Mouse (Mus musculus) MEL (cell line): ENCODE measurements around the gene Ston2. TPM values are rescaled to one million over a fixed set of nuclear protein-coding genes. Genes with fewer than 3 reads are reported as not detected.
A peak's percentile ranks its signal among the peaks of the same experiment; 100 is the strongest.

Experiments
- DNase-seq: peaks from one replicate; pipeline ENCODE4 v3.0.0; 2011; ENCODE audit warnings: low read depth, low spot score
- H3K27ac ChIP-seq: 2 replicates; pipeline ENCODE4 v1.5.1; 2012; ENCODE audit warnings: low read depth, mild to moderate bottlenecking, control low read depth, low read length, moderate library complexity; ENCODE audit not compliant: control insufficient read depth
- H3K27me3 ChIP-seq, 2 experiments: fragments of 150-350 bp in 1 of 2; sonication (generic) in 1 of 2; 2 replicates each; pipeline ENCODE4 v1.6.1; 2012; ENCODE audit warnings: low read length in 2 of 2, mild to moderate bottlenecking in 2 of 2, improper control_type of control experiment in 1 of 2, moderate library complexity in 1 of 2; ENCODE audit not compliant: insufficient read depth in 2 of 2, control insufficient read depth in 1 of 2
- H3K36me3 ChIP-seq, 2 experiments: 2 replicates each; pipeline ENCODE4 v1.6.1; 2012 to 2014; ENCODE audit warnings: low read length in 2 of 2, improper control_type of control experiment in 1 of 2, inconsistent platforms in 1 of 2, mild to moderate bottlenecking in 1 of 2; ENCODE audit not compliant: insufficient read depth in 2 of 2, control insufficient read depth in 1 of 2
- H3K4me1 ChIP-seq, 2 experiments: fragments of 150-350 bp in 1 of 2; sonication (generic) in 1 of 2; 2 replicates each; pipeline ENCODE4 v1.6.1; 2012; ENCODE audit warnings: low read length in 2 of 2, improper control_type of control experiment in 1 of 2, mild to moderate bottlenecking in 1 of 2; ENCODE audit not compliant: insufficient read depth in 2 of 2, control insufficient read depth in 1 of 2
- H3K4me3 ChIP-seq, 2 experiments: fragments of 150-350 bp in 1 of 2; sonication (generic) in 1 of 2; 2 replicates each; pipeline ENCODE4 v1.5.1; 2012; ENCODE audit warnings: low read depth in 2 of 2, low read length in 2 of 2, mild to moderate bottlenecking in 2 of 2, moderate library complexity in 2 of 2, control low read depth in 1 of 2, improper control_type of control experiment in 1 of 2; ENCODE audit not compliant: control insufficient read depth in 1 of 2, insufficient read depth in 1 of 2
- H3K79me2 ChIP-seq: 2 replicates; pipeline ENCODE4 v1.6.1; 2012; ENCODE audit warnings: mild to moderate bottlenecking, low read length, moderate library complexity; ENCODE audit not compliant: control insufficient read depth, poor library complexity, insufficient read depth
- H3K9ac ChIP-seq: 2 replicates; pipeline ENCODE4 v1.6.1; 2012; ENCODE audit warnings: low read depth, mild to moderate bottlenecking, control low read depth, low read length, moderate library complexity; ENCODE audit not compliant: control insufficient read depth, poor library complexity, severe bottlenecking
- H3K9me3 ChIP-seq: fragments of 150-350 bp; sonication (generic); replicated peaks from 2 replicates; pipeline ENCODE4 v1.6.1; 2012; ENCODE audit warnings: mild to moderate bottlenecking, low read length, improper control_type of control experiment, moderate library complexity; ENCODE audit not compliant: insufficient read depth
- BHLHE40 ChIP-seq: IDR thresholded peaks from 2 replicates; pipeline ENCODE4 v1.6.1; 2012; ENCODE audit warnings: low read depth, mild to moderate bottlenecking, inconsistent platforms, low read length, improper control_type of control experiment, borderline replicate concordance
- CHD2 ChIP-seq: IDR thresholded peaks from 2 replicates; pipeline ENCODE4 v1.6.1; 2011; ENCODE audit warnings: low read length, improper control_type of control experiment
- CTCF ChIP-seq, 3 experiments: IDR thresholded peaks in 2 of 3; conservative IDR thresholded peaks in 1 of 3; 2 replicates each; pipeline ENCODE4 v1.5.1; 2011 to 2012; ENCODE audit warnings: low read length in 3 of 3, low read depth in 2 of 3, mild to moderate bottlenecking in 2 of 3, improper control_type of control experiment in 1 of 3, inconsistent platforms in 1 of 3, mixed read lengths in 1 of 3, moderate library complexity in 1 of 3; ENCODE audit not compliant: control insufficient read depth in 1 of 3, insufficient read depth in 1 of 3, poor library complexity in 1 of 3, severe bottlenecking in 1 of 3
- ELF1 ChIP-seq: IDR thresholded peaks from 2 replicates; pipeline ENCODE4 v1.6.1; 2014; ENCODE audit warnings: low read depth, mild to moderate bottlenecking, inconsistent platforms, low read length, improper control_type of control experiment, moderate library complexity
- GABPA ChIP-seq: IDR thresholded peaks from 2 replicates; pipeline ENCODE4 v1.6.1; 2012; ENCODE audit warnings: low read depth, mild to moderate bottlenecking, inconsistent platforms, low read length, improper control_type of control experiment, moderate library complexity
- JUND ChIP-seq: IDR thresholded peaks from 2 replicates; pipeline ENCODE4 v1.6.1; 2011; ENCODE audit warnings: low read depth, mild to moderate bottlenecking, improper control_type of control experiment, low read length
- KAT2A ChIP-seq: conservative IDR thresholded peaks from 2 replicates; pipeline ENCODE4 v1.6.1; 2012; ENCODE audit warnings: low read depth, low read length, improper control_type of control experiment, inconsistent platforms
- MAZ ChIP-seq: IDR thresholded peaks from 2 replicates; pipeline ENCODE4 v1.6.1; 2012; ENCODE audit warnings: low read depth, mild to moderate bottlenecking, inconsistent platforms, low read length, improper control_type of control experiment
- MXI1 ChIP-seq: IDR thresholded peaks from 2 replicates; pipeline ENCODE4 v1.6.1; 2011; ENCODE audit warnings: mild to moderate bottlenecking, low read depth, low read length, improper control_type of control experiment
- NELFE ChIP-seq: IDR thresholded peaks from 2 replicates; pipeline ENCODE4 v1.6.1; 2011; ENCODE audit warnings: low read depth, low read length, improper control_type of control experiment
- NRF1 ChIP-seq: IDR thresholded peaks from 2 replicates; pipeline ENCODE4 v1.6.1; 2014; ENCODE audit warnings: low read depth, mild to moderate bottlenecking, inconsistent platforms, low read length, improper control_type of control experiment, moderate library complexity; ENCODE audit not compliant: poor library complexity, insufficient read depth, severe bottlenecking
- POLR2AphosphoS2 ChIP-seq: IDR thresholded peaks from 2 replicates; pipeline ENCODE4 v1.6.1; 2011; ENCODE audit warnings: low read length, improper control_type of control experiment
- RAD21 ChIP-seq: IDR thresholded peaks from 2 replicates; pipeline ENCODE4 v1.6.1; 2011; ENCODE audit warnings: mild to moderate bottlenecking, low read depth, low read length, improper control_type of control experiment
- RCOR1 ChIP-seq: IDR thresholded peaks from 2 replicates; pipeline ENCODE4 v1.6.1; 2012; ENCODE audit warnings: low read depth, mild to moderate bottlenecking, inconsistent platforms, low read length, improper control_type of control experiment
- SMC3 ChIP-seq: IDR thresholded peaks from 2 replicates; pipeline ENCODE4 v1.6.1; 2011; ENCODE audit warnings: low read depth, low read length, improper control_type of control experiment
- TBP ChIP-seq: IDR thresholded peaks from 2 replicates; pipeline ENCODE4 v1.8.0; 2011; ENCODE audit warnings: low read depth, low read length, improper control_type of control experiment
- UBTF ChIP-seq: IDR thresholded peaks from 2 replicates; pipeline ENCODE4 v1.6.1; 2012; ENCODE audit warnings: low read depth, mild to moderate bottlenecking, inconsistent platforms, low read length, improper control_type of control experiment, moderate library complexity, borderline replicate concordance; ENCODE audit not compliant: insufficient read depth
- ZC3H11A ChIP-seq: IDR thresholded peaks from 2 replicates; pipeline ENCODE4 v1.6.1; 2012; ENCODE audit warnings: low read depth, mild to moderate bottlenecking, inconsistent platforms, low read length, improper control_type of control experiment
- ZMIZ1 ChIP-seq: IDR thresholded peaks from 2 replicates; pipeline ENCODE4 v1.6.1; 2012; ENCODE audit warnings: low read depth, mild to moderate bottlenecking, inconsistent platforms, low read length, improper control_type of control experiment, moderate library complexity
- polyA plus RNA-seq, 2 experiments: library from polyadenylated mRNA; stranded (reverse) in 1 of 2; unstranded in 1 of 2; fragments of >175 nt in 1 of 2; fragments of >200 nt in 1 of 2; gene quantifications; 2 replicates each; pipeline versions ENCODE4 v1.2.1 to v1.2.4; 2012; ENCODE audit warnings: low replicate concordance in 2 of 2, low read depth in 1 of 2; ENCODE audit not compliant: insufficient read length in 2 of 2, insufficient read depth in 1 of 2, missing spikeins in 1 of 2
- total RNA-seq: library from RNA; depleted of rRNA; stranded (reverse); fragments of 300-350 nt; gene quantifications from 2 replicates; pipeline ENCODE4 v1.2.3, GENCODE M21; 2012

The Ston2 gene
- total and polyA plus RNA-seq, 3 experiments: not detected

GRCm38 (mm10) chr12:91793266-91793665 is 5.1 kb upstream of the Ston2 start:
- Histone ChIP-seq H3K9me3 (no peaks in the 10 kb centered on the region), H3K4me1 (peaks cover 0 to 4% of the 10 kb centered on the region in 2 experiments; a peak in 2 of 4 replicates), H3K79me2 (no peaks in the 10 kb centered on the region), H3K36me3 (no peaks in the 10 kb centered on the region), H3K27ac (no peak overlapping the region), H3K4me3 (no peak overlapping the region), H3K27me3 (no peaks in the 10 kb centered on the region), H3K9ac (no peak overlapping the region)
- DNase-seq: peak; percentile 14
- TF ChIP-seq ELF1 (no peak), GABPA (no peak), MXI1 (no peak), UBTF (no peak), NRF1 (no peak), MAZ (no peak), RCOR1 (no peak), ZMIZ1 (no peak), NELFE (no peak), POLR2AphosphoS2 (no peak), TBP (no peak), BHLHE40 (no peak), JUND (no peak)

GRCm38 (mm10) chr12:91791822-91792221 is 3.6 kb upstream of the Ston2 start:
- Histone ChIP-seq H3K27me3 (no peaks in the 10 kb centered on the region), H3K4me1 (peaks cover 0 to 4% of the 10 kb centered on the region in 2 experiments; a peak in 2 of 4 replicates), H3K4me3 (no peak overlapping the region), H3K9me3 (no peaks in the 10 kb centered on the region), H3K9ac (no peak overlapping the region), H3K27ac (no peak overlapping the region), H3K79me2 (no peaks in the 10 kb centered on the region), H3K36me3 (no peaks in the 10 kb centered on the region)
- TF ChIP-seq MXI1: no peak
- no peak for TF ChIP-seq TBP
- TF ChIP-seq KAT2A: no peak
- peak; percentile 13 for DNase-seq

GRCm38 (mm10) chr12:91789801-91790200 is 1.6 kb upstream of the Ston2 start:
- TF ChIP-seq SMC3 (peak; percentile 73), RAD21 (peak; percentile 75), CTCF (IDR thresholded peaks at IDR 0.05 in 2 of 3, conservative IDR thresholded peaks at IDR 0.05 in 1 of 3; ENCODE audit: control insufficient read depth in 1 of 3, insufficient read depth in 1 of 3, low read depth in 2 of 3, low read length in 3 of 3, poor library complexity in 1 of 3, severe bottlenecking in 1 of 3) (peak; percentile 50 to 78 (median 68)), CHD2 (no peak), ZC3H11A (peak; percentile 65), GABPA (no peak)
- TF ChIP-seq, all 39 proteins: peak for 4
- H3K27me3 ChIP-seq: no peaks in the 10 kb centered on the region
- H3K27ac ChIP-seq: no peak overlapping the region
- H3K79me2 ChIP-seq: no peaks in the 10 kb centered on the region
- H3K4me3 ChIP-seq: no peak overlapping the region
- no peaks in the 10 kb centered on the region for H3K36me3 ChIP-seq
- peaks cover 0 to 4% of the 10 kb centered on the region in 2 experiments; a peak in 1 of 4 replicates for H3K4me1 ChIP-seq
- no peak overlapping the region for H3K9ac ChIP-seq
- DNase-seq: peak; percentile 61
- H3K9me3 ChIP-seq: no peaks in the 10 kb centered on the region
